Mouse (Mus musculus): ENCODE measurements at regions not wholly inside any gene's neighbourhood (a gene's known extent, or its start where the extent isn't known, plus 50 kb on each side); places are given as distances from the start of the nearest gene placed in this dataset.

DNA sequence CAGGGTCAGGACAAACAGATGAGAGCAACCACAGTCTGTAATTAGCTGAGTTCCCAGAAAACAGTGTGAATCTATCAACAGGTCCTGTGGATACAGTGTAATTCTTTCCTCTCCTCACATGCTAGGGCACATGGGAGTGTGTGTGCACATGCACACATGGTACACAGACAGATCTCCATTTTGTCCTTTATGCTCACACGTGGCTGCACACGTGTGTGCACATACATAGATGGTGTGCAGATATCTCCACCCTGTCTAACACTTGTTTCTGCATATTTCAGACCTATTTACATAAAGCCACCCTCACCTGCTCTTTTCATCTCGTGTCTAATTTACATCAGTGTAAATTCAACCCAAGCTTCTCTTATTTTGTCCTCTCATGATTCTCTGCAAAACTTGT is 245.0 kb upstream of the Cnr1 start:
- TF ChIP-seq CTCF (IDR thresholded peaks at IDR 0.05; ENCODE audit: low read depth): no peak
- TF ChIP-seq EP300 (optimal IDR thresholded peaks at IDR 0.05): no peak
